Mouse (Mus musculus): Measurements from ENCODE around the gene Ykt6. TPM values are rescaled to one million over a fixed set of nuclear protein-coding genes. Genes with fewer than 3 reads are reported as not detected.

The Ykt6 gene
- total and polyA plus RNA-seq, 2 experiments from 2014 or later: 81.7 to 130 TPM

- H3K4me1 ChIP-seq (ENCODE audit: insufficient read depth, low read length): peaks cover 5% of the 10 kb centered on the region; the same call in 1 of the 2 replicates
- ATAC-seq: no peak
- no peak for DNase-seq (ENCODE audit: low spot score)
- no peak overlapping the region for H3K4me2 ChIP-seq (ENCODE audit: low read depth, low read length)
- 59% methylated on average over 4 of the region's 4 CpGs for WGBS
- no peak overlapping the region for H3K4me3 ChIP-seq (ENCODE audit: low read length)
- no peak overlapping the region for H3K27ac ChIP-seq
- no peaks in the 10 kb centered on the region for H3K27me3 ChIP-seq (ENCODE audit: insufficient read depth, low read length)
- no peak overlapping the region for H3K9ac ChIP-seq (replicated peaks; ENCODE audit: low read length)
- no peak for TF ChIP-seq CTCF (IDR thresholded peaks at IDR 0.05; ENCODE audit: low read depth)
- no peaks in the 10 kb centered on the region for H3K36me3 ChIP-seq (ENCODE audit: insufficient read depth, low read length)
- H3K9me3 ChIP-seq (ENCODE audit: low read length): no peaks in the 10 kb centered on the region
Measured at GRCm38 (mm10) chr11:5947796-5948195, 7.7 kb upstream of the Ykt6 start.

GRCm38 (mm10) chr11:5948546-5949250 lies 6.8 kb upstream of the Ykt6 start:
- Histone ChIP-seq H3K9ac (replicated peaks; ENCODE audit: low read length) (no peak overlapping the region), H3K27ac (no peak overlapping the region)

GRCm38 (mm10) chr11:5949586-5950352 lies 5.7 kb upstream of the Ykt6 start, which contains the start of gene Gck:
Gene Gck (minus strand): TSS chr11:5950081.
- H3K27ac ChIP-seq: no peak within 1 kb of the TSS
- H3K36me3 ChIP-seq (ENCODE audit: insufficient read depth, low read length): no peaks in the 10 kb centered on the region
- no peak within 1 kb of the TSS for H3K9ac ChIP-seq (replicated peaks; ENCODE audit: low read length)
- 39% methylated on average over 8 of the region's 8 CpGs for WGBS
- no peaks in the 10 kb centered on the region for H3K9me3 ChIP-seq (ENCODE audit: low read length)
- TF ChIP-seq CTCF (IDR thresholded peaks at IDR 0.05; ENCODE audit: low read depth): no peak
- H3K4me1 ChIP-seq (ENCODE audit: insufficient read depth, low read length): peaks cover 5% of the 10 kb centered on the region; the same call in 1 of the 2 replicates
- H3K4me3 ChIP-seq (ENCODE audit: low read length): no peak within 1 kb of the TSS
- H3K4me2 ChIP-seq (ENCODE audit: low read depth, low read length): no peak within 1 kb of the TSS
- DNase-seq (ENCODE audit: low spot score) (peak; percentile 53), ATAC-seq (peak; percentile 83)
- H3K27me3 ChIP-seq (ENCODE audit: insufficient read depth, low read length): no peaks in the 10 kb centered on the region

More at GRCm38 (mm10) chr11:5948546-5949250, 6.8 kb upstream of the Ykt6 start:
- ATAC-seq (no peak), DNase-seq (ENCODE audit: low spot score) (no peak)
- H3K27me3 ChIP-seq (ENCODE audit: insufficient read depth, low read length): no peaks in the 10 kb centered on the region
- no peak overlapping the region for H3K4me2 ChIP-seq (ENCODE audit: low read depth, low read length)
- no peak overlapping the region for H3K4me3 ChIP-seq (ENCODE audit: low read length)
- no peaks in the 10 kb centered on the region for H3K36me3 ChIP-seq (ENCODE audit: insufficient read depth, low read length)
- WGBS: 53% methylated on average over 10 of the region's 10 CpGs
- no peaks in the 10 kb centered on the region for H3K9me3 ChIP-seq (ENCODE audit: low read length)
- no peak for TF ChIP-seq CTCF (IDR thresholded peaks at IDR 0.05; ENCODE audit: low read depth)
- peaks cover 5% of the 10 kb centered on the region; the same call in 1 of the 2 replicates for H3K4me1 ChIP-seq (ENCODE audit: insufficient read depth, low read length)

GRCm38 (mm10) chr11:5952501-5952900 lies 3.0 kb upstream of the Ykt6 start:
- peaks cover 18% of the 10 kb centered on the region for H3K4me1 ChIP-seq (ENCODE audit: insufficient read depth, low read length)
- no peak for TF ChIP-seq CTCF (IDR thresholded peaks at IDR 0.05; ENCODE audit: low read depth)
- 79% methylated on average over 5 of the region's 5 CpGs for WGBS
- H3K9ac ChIP-seq (replicated peaks; ENCODE audit: low read length): no peak overlapping the region
- no peak for DNase-seq (ENCODE audit: low spot score)
- ATAC-seq: no peak
- H3K9me3 ChIP-seq (ENCODE audit: low read length): no peaks in the 10 kb centered on the region
- no peaks in the 10 kb centered on the region for H3K36me3 ChIP-seq (ENCODE audit: insufficient read depth, low read length)
- H3K4me2 ChIP-seq (ENCODE audit: low read depth, low read length): no peak overlapping the region
- H3K27me3 ChIP-seq (ENCODE audit: insufficient read depth, low read length): no peaks in the 10 kb centered on the region
- H3K4me3 ChIP-seq (ENCODE audit: low read length): no peak overlapping the region
- no peak overlapping the region for H3K27ac ChIP-seq

- Histone ChIP-seq H3K4me3 (ENCODE audit: low read length) (no peak overlapping the region), H3K4me1 (ENCODE audit: insufficient read depth, low read length) (peaks cover 18% of the 10 kb centered on the region), H3K4me2 (ENCODE audit: low read depth, low read length) (no peak overlapping the region), H3K9me3 (ENCODE audit: low read length) (no peaks in the 10 kb centered on the region), H3K9ac (replicated peaks; ENCODE audit: low read length) (no peak overlapping the region), H3K36me3 (ENCODE audit: insufficient read depth, low read length) (no peaks in the 10 kb centered on the region), H3K27ac (no peak overlapping the region), H3K27me3 (ENCODE audit: insufficient read depth, low read length) (no peaks in the 10 kb centered on the region)
- TF ChIP-seq CTCF (IDR thresholded peaks at IDR 0.05; ENCODE audit: low read depth): peak; percentile 54
- DNase-seq (ENCODE audit: low spot score): peak; percentile 63
- ATAC-seq: no peak
- 28% methylated on average over 8 of the region's 8 CpGs for WGBS
Measured at GRCm38 (mm10) chr11:5953130-5953765, 2.2 kb upstream of the Ykt6 start.

GRCm38 (mm10) chr11:5954435-5954834 lies 1.1 kb upstream of the Ykt6 start:
- H3K27me3 ChIP-seq (ENCODE audit: insufficient read depth, low read length): no peaks in the 10 kb centered on the region
- no peak overlapping the region for H3K4me2 ChIP-seq (ENCODE audit: low read depth, low read length)
- no peak overlapping the region for H3K4me3 ChIP-seq (ENCODE audit: low read length)
- H3K9me3 ChIP-seq (ENCODE audit: low read length): no peaks in the 10 kb centered on the region
- no peak for ATAC-seq
- 85% methylated on average over 5 of the region's 5 CpGs for WGBS
- no peak overlapping the region for H3K9ac ChIP-seq (replicated peaks; ENCODE audit: low read length)
- no peak overlapping the region; the same call in 1 of the 2 replicates for H3K27ac ChIP-seq
- peaks cover 18% of the 10 kb centered on the region for H3K4me1 ChIP-seq (ENCODE audit: insufficient read depth, low read length)
- H3K36me3 ChIP-seq (ENCODE audit: insufficient read depth, low read length): no peaks in the 10 kb centered on the region
- no peak for TF ChIP-seq CTCF (IDR thresholded peaks at IDR 0.05; ENCODE audit: low read depth)
- DNase-seq (ENCODE audit: low spot score): no peak

Data from hindbrain, postnatal 0 days (tissue).